Mouse (Mus musculus): ENCODE measurements around the gene Hddc2. TPM values are rescaled to one million over a fixed set of nuclear protein-coding genes. Genes with fewer than 3 reads are reported as not detected.

Hddc2 gene
- 104 and 108 TPM in 2 replicates for polyA plus RNA-seq (2016; fragmentation: Nextera tagmentation; extraction: Ambion mirVana)

GRCm38 (mm10) chr10:31312865-31313848, at the start of gene Hddc2:
Gene Hddc2 (plus strand): TSS chr10:31313383.
- Histone ChIP-seq H3K36me3 (peaks cover 22% of the 10 kb centered on the region), H3K9me3 (replicated peaks) (no peaks in the 10 kb centered on the region), H3K4me1 (peaks cover 10% of the 10 kb centered on the region), H3K4me3 (peak within 1 kb of the TSS; percentile 78), H3K27ac (peak within 1 kb of the TSS; percentile 95), H3K27me3 (ENCODE audit: low read depth, poor library complexity, severe bottlenecking) (no peaks in the 10 kb centered on the region)
- 3% methylated on average over 41 of the region's 44 CpGs for WGBS
- peak; percentile 86 for DNase-seq (ENCODE audit: low spot score)

- no peak overlapping the region for H3K27ac ChIP-seq
- no peaks in the 10 kb centered on the region for H3K4me1 ChIP-seq
- no peaks in the 10 kb centered on the region for H3K27me3 ChIP-seq (ENCODE audit: low read depth, poor library complexity, severe bottlenecking)
- no peaks in the 10 kb centered on the region for H3K9me3 ChIP-seq (replicated peaks)
- no peak overlapping the region for H3K4me3 ChIP-seq
- H3K36me3 ChIP-seq = no peaks in the 10 kb centered on the region
- DNase-seq (ENCODE audit: low spot score) = no peak
- WGBS = 72% methylated on average over 2 of the region's 2 CpGs
Measured at GRCm38 (mm10) chr10:31272738-31273137, 40.4 kb upstream of the Hddc2 start.

- DNase-seq (ENCODE audit: low spot score) = no peak
- H3K27me3 ChIP-seq (ENCODE audit: low read depth, poor library complexity, severe bottlenecking) = no peaks in the 10 kb centered on the region
- 77% methylated on average over 1 of the region's 1 CpGs for whole genome bisulfite sequencing
- no peaks in the 10 kb centered on the region for H3K36me3 ChIP-seq
- no peak overlapping the region for H3K27ac ChIP-seq
- no peaks in the 10 kb centered on the region for H3K9me3 ChIP-seq (replicated peaks)
- H3K4me3 ChIP-seq = no peak overlapping the region
- H3K4me1 ChIP-seq = no peaks in the 10 kb centered on the region
Measured at GRCm38 (mm10) chr10:31273171-31273570, 40.0 kb upstream of the Hddc2 start.

GRCm38 (mm10) chr10:31287787-31288186, 25.4 kb upstream of the Hddc2 start:
- Histone ChIP-seq H3K36me3 (no peaks in the 10 kb centered on the region), H3K9me3 (replicated peaks) (no peaks in the 10 kb centered on the region), H3K27me3 (ENCODE audit: low read depth, poor library complexity, severe bottlenecking) (no peaks in the 10 kb centered on the region), H3K4me3 (no peak overlapping the region), H3K4me1 (no peaks in the 10 kb centered on the region), H3K27ac (no peak overlapping the region)
- no peak for DNase-seq (ENCODE audit: low spot score)

- Histone ChIP-seq H3K36me3 (no peaks in the 10 kb centered on the region), H3K27me3 (ENCODE audit: low read depth, poor library complexity, severe bottlenecking) (no peaks in the 10 kb centered on the region), H3K27ac (no peak overlapping the region), H3K4me1 (no peaks in the 10 kb centered on the region), H3K4me3 (no peak overlapping the region), H3K9me3 (replicated peaks) (no peaks in the 10 kb centered on the region)
- WGBS = 91% methylated on average over 4 of the region's 4 CpGs
- DNase-seq (ENCODE audit: low spot score) = no peak
Measured at GRCm38 (mm10) chr10:31288697-31289390, 24.3 kb upstream of the Hddc2 start.

GRCm38 (mm10) chr10:31295705-31296104, 17.5 kb upstream of the Hddc2 start:
- no peak for DNase-seq (ENCODE audit: low spot score)
- H3K4me1 ChIP-seq = peaks cover 21% of the 10 kb centered on the region
- no peaks in the 10 kb centered on the region for H3K9me3 ChIP-seq (replicated peaks)
- no peaks in the 10 kb centered on the region for H3K36me3 ChIP-seq
- 67% methylated on average over 5 of the region's 5 CpGs for WGBS
- H3K27ac ChIP-seq = no peak overlapping the region
- no peak overlapping the region for H3K4me3 ChIP-seq
- no peaks in the 10 kb centered on the region for H3K27me3 ChIP-seq (ENCODE audit: low read depth, poor library complexity, severe bottlenecking)

- 58% methylated on average over 1 of the region's 1 CpGs for WGBS
- H3K27ac ChIP-seq = no peak overlapping the region
- no peaks in the 10 kb centered on the region for H3K27me3 ChIP-seq (ENCODE audit: low read depth, poor library complexity, severe bottlenecking)
- no peak overlapping the region for H3K4me3 ChIP-seq
- no peaks in the 10 kb centered on the region for H3K9me3 ChIP-seq (replicated peaks)
- H3K4me1 ChIP-seq = peaks cover 25% of the 10 kb centered on the region
- no peaks in the 10 kb centered on the region for H3K36me3 ChIP-seq
- DNase-seq (ENCODE audit: low spot score) = no peak
Measured at GRCm38 (mm10) chr10:31296458-31296857, 16.7 kb upstream of the Hddc2 start.

GRCm38 (mm10) chr10:31297106-31297505, 16.1 kb upstream of the Hddc2 start:
- no peak for DNase-seq (ENCODE audit: low spot score)
- 58% methylated on average over 4 of the region's 4 CpGs for WGBS
- Histone ChIP-seq H3K27ac (no peak overlapping the region), H3K4me3 (no peak overlapping the region), H3K9me3 (replicated peaks) (no peaks in the 10 kb centered on the region), H3K4me1 (peaks cover 25% of the 10 kb centered on the region), H3K36me3 (no peaks in the 10 kb centered on the region), H3K27me3 (ENCODE audit: low read depth, poor library complexity, severe bottlenecking) (no peaks in the 10 kb centered on the region)

GRCm38 (mm10) chr10:31298263-31298662, 14.9 kb upstream of the Hddc2 start:
- DNase-seq (ENCODE audit: low spot score) = no peak
- peaks cover 25% of the 10 kb centered on the region for H3K4me1 ChIP-seq
- no peaks in the 10 kb centered on the region for H3K36me3 ChIP-seq
- 49% methylated on average over 2 of the region's 2 CpGs for WGBS
- no peak overlapping the region for H3K4me3 ChIP-seq
- H3K9me3 ChIP-seq (replicated peaks) = no peaks in the 10 kb centered on the region
- no peak overlapping the region for H3K27ac ChIP-seq
- no peaks in the 10 kb centered on the region for H3K27me3 ChIP-seq (ENCODE audit: low read depth, poor library complexity, severe bottlenecking)

- no peaks in the 10 kb centered on the region for H3K27me3 ChIP-seq (ENCODE audit: low read depth, poor library complexity, severe bottlenecking)
- H3K4me1 ChIP-seq = peaks cover 25% of the 10 kb centered on the region
- H3K36me3 ChIP-seq = no peaks in the 10 kb centered on the region
- 43% methylated on average over 6 of the region's 6 CpGs for WGBS
- H3K9me3 ChIP-seq (replicated peaks) = no peaks in the 10 kb centered on the region
- H3K27ac ChIP-seq = no peak overlapping the region
- H3K4me3 ChIP-seq = no peak overlapping the region
- peak; percentile 73 for DNase-seq (ENCODE audit: low spot score)
Measured at GRCm38 (mm10) chr10:31298921-31299574, 14.1 kb upstream of the Hddc2 start.

GRCm38 (mm10) chr10:31300292-31300691, 12.9 kb upstream of the Hddc2 start:
- Histone ChIP-seq H3K4me3 (no peak overlapping the region), H3K9me3 (replicated peaks) (no peaks in the 10 kb centered on the region), H3K4me1 (peaks cover 25% of the 10 kb centered on the region), H3K27me3 (ENCODE audit: low read depth, poor library complexity, severe bottlenecking) (no peaks in the 10 kb centered on the region), H3K27ac (peak overlapping the region; percentile 68; the same call in 1 of the 2 replicates), H3K36me3 (no peaks in the 10 kb centered on the region)
- peak; percentile 32 for DNase-seq (ENCODE audit: low spot score)
- 29% methylated on average over 1 of the region's 1 CpGs for WGBS

GRCm38 (mm10) chr10:31303446-31303845, 9.7 kb upstream of the Hddc2 start:
- 99% methylated on average over 2 of the region's 2 CpGs for WGBS
- no peaks in the 10 kb centered on the region for H3K36me3 ChIP-seq
- H3K4me3 ChIP-seq = no peak overlapping the region
- no peak overlapping the region for H3K27ac ChIP-seq
- no peak for DNase-seq (ENCODE audit: low spot score)
- H3K27me3 ChIP-seq (ENCODE audit: low read depth, poor library complexity, severe bottlenecking) = no peaks in the 10 kb centered on the region
- peaks cover 32% of the 10 kb centered on the region for H3K4me1 ChIP-seq
- no peaks in the 10 kb centered on the region for H3K9me3 ChIP-seq (replicated peaks)
